Mouse (Mus musculus) ES-Bruce4 (cell line): ENCODE data around the gene Lrch1. TPM values are rescaled to one million over a fixed set of nuclear protein-coding genes. Genes with fewer than 3 reads are reported as not detected.

Experiments used
- H3K27ac ChIP-seq: 2 replicates; pipeline ENCODE4 v1.5.1; 2012; ENCODE audit warnings: low read length, inconsistent platforms; ENCODE audit not compliant: insufficient read depth
- H3K27me3 ChIP-seq: 2 replicates; pipeline ENCODE4 v1.6.1; 2012; ENCODE audit warnings: mild to moderate bottlenecking, low read length, inconsistent platforms; ENCODE audit not compliant: control insufficient read depth, poor library complexity, insufficient read depth, severe bottlenecking
- H3K36me3 ChIP-seq: 2 replicates; pipeline ENCODE4 v1.6.1; 2012; ENCODE audit warnings: inconsistent platforms, mild to moderate bottlenecking, low read length, moderate library complexity; ENCODE audit not compliant: control insufficient read depth, poor library complexity, insufficient read depth, severe bottlenecking
- H3K4me1 ChIP-seq: one replicate; pipeline ENCODE4 v1.8.1; 2011; ENCODE audit warnings: low read length; ENCODE audit not compliant: control insufficient read depth, insufficient read depth
- H3K4me3 ChIP-seq: 2 replicates; pipeline ENCODE4 v1.5.1; 2011; ENCODE audit warnings: low read depth, mild to moderate bottlenecking, low read length
- H3K9ac ChIP-seq: 2 replicates; pipeline ENCODE4 v1.6.1; 2012; ENCODE audit warnings: low read depth, mild to moderate bottlenecking, inconsistent platforms; ENCODE audit not compliant: poor library complexity, severe bottlenecking
- H3K9me3 ChIP-seq: replicated peaks from 2 replicates; pipeline ENCODE4 v1.6.1; 2012; ENCODE audit warnings: mild to moderate bottlenecking, low read length, inconsistent platforms; ENCODE audit not compliant: control insufficient read depth, poor library complexity, insufficient read depth, severe bottlenecking
- CTCF ChIP-seq: IDR thresholded peaks from one replicate; pipeline ENCODE4 v1.8.1; 2011; ENCODE audit warnings: low read depth, low read length
- EP300 ChIP-seq: IDR thresholded peaks from 2 replicates; pipeline ENCODE4 v1.6.1; 2011; ENCODE audit warnings: low read depth, low read length; ENCODE audit not compliant: insufficient read depth
- POLR2A ChIP-seq: IDR thresholded peaks from one replicate; pipeline ENCODE4 v1.8.1; 2011; ENCODE audit warnings: low read length; ENCODE audit not compliant: insufficient read depth
- polyA plus RNA-seq: library from polyadenylated mRNA; stranded (reverse); fragments of >200 nt; gene quantifications from 2 replicates; pipeline ENCODE4 v1.2.4, GENCODE M21; 2011; ENCODE audit warnings: low read depth; ENCODE audit not compliant: missing spikeins, insufficient read depth, insufficient read length

The Lrch1 gene
- polyA plus RNA-seq, 1 experiment, result 17.0 TPM

- TF ChIP-seq EP300 (no peak), CTCF (no peak), POLR2A (no peak)
- Histone ChIP-seq H3K27me3 (no peaks in the 10 kb centered on the region), H3K9ac (no peak overlapping the region), H3K4me3 (no peak overlapping the region), H3K36me3 (no peaks in the 10 kb centered on the region), H3K27ac (no peak overlapping the region), H3K9me3 (no peaks in the 10 kb centered on the region), H3K4me1 (no peaks in the 10 kb centered on the region)
Observed at GRCm38 (mm10) chr14:74709054-74709453, 238.6 kb downstream of the Lrch1 start.

Other genes with a start within 250 kb of the Lrch1 start
- 202 and 217 TPM in 2 replicates for gene Esd, start 215.6 kb downstream of the Lrch1 start, polyA plus RNA-seq
- gene Rubcnl, start 68.2 kb upstream of the Lrch1 start, polyA plus RNA-seq, result not detected in 2 replicates
- not detected in 2 replicates for gene Lrrc63, start 183.0 kb upstream of the Lrch1 start, polyA plus RNA-seq
- gene Lcp1, start 183.2 kb upstream of the Lrch1 start, polyA plus RNA-seq, result 2.0 and 2.5 TPM in 2 replicates